Mouse (Mus musculus): Measurements from ENCODE around the gene Perp. TPM values are rescaled to one million over a fixed set of nuclear protein-coding genes. Genes with fewer than 3 reads are reported as not detected.

Gene Perp
- total RNA-seq, 1 experiment: 66.8 TPM

DNA sequence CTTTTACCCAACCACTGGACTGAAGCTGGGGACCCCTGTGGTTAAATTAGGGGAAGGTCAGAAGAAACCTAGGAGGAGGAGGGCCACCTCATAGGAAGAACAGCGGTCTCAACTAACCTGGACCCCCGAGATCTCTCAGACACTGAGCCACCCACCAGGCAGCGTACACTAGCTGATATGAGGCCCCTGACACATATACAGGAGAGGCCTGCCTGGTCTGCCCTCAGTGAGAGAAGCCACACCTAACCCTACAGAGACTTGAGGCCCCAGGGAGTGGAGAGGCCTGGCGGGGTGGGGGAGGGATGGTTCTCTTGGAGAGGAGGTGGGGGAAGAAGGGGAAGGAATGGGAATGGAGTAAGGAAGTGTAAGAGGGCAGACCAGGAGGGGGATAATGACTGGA lies 12.4 kb downstream of the Perp start:
- Histone ChIP-seq H3K4me3 (ENCODE audit: insufficient read depth in 1 of 2, low read depth in 1 of 2, low read length in 2 of 2, poor library complexity in 1 of 2, severe bottlenecking in 1 of 2) (no peak overlapping the region), H3K9me3 (ENCODE audit: control insufficient read depth, insufficient read depth, low read depth, low read length) (no peaks in the 10 kb centered on the region), H3K4me1 (ENCODE audit: control insufficient read depth in 2 of 2, insufficient read depth in 2 of 2, low read length in 2 of 2, poor library complexity in 1 of 2) (peaks cover 0 to 3% of the 10 kb centered on the region in 2 experiments; a peak in 1 of 4 replicates), H3K9ac (ENCODE audit: insufficient read depth, low read depth, low read length, poor library complexity, severe bottlenecking) (no peak overlapping the region), H3K27ac (ENCODE audit: insufficient read depth, low read depth, low read length, poor library complexity, severe bottlenecking) (no peak overlapping the region), H3K36me3 (ENCODE audit: control insufficient read depth, insufficient read depth, low read length, poor library complexity, severe bottlenecking) (no peaks in the 10 kb centered on the region)
- TF ChIP-seq CHD2 (IDR thresholded peaks at IDR 0.05; ENCODE audit: low read depth, low read length): no peak
- in situ Hi-C loops (cut with MboI; ENCODE audit: low sequenced_read_pairs in 2 of 2, unreplicated experiment in 2 of 2): no loop called here
- no peak for DNase-seq (ENCODE audit: low read depth, low spot score)

DNA sequence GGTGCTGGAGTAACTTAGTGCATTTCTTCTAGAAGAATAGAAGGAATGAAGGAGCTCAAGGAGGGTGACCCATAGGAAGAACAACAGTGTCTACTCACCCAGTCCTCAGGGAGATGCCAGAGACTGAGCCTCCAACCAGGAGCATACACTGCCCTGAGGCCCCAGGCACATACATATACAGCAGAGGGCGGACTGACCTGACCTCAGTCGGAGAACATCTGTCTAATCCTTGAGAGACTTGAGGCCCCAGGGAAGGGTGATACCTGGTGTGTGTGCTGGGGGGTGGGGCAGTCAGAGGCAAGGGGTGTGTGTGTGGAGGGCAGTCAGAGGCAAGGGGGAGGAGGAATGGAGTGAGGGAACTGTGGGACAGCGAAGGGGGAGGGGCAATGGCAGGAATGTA lies 14.8 kb downstream of the Perp start:
- DNase-seq (ENCODE audit: low read depth, low spot score): no peak
- no peak for TF ChIP-seq HCFC1 (IDR thresholded peaks at IDR 0.05; ENCODE audit: borderline replicate concordance, insufficient read depth, low read length)
- TF ChIP-seq ZNF384 (IDR thresholded peaks at IDR 0.05; ENCODE audit: low read depth, low read length): no peak
- TF ChIP-seq MAFK (IDR thresholded peaks at IDR 0.05; ENCODE audit: insufficient read depth, low read depth, low read length): no peak
- no peak for TF ChIP-seq ZC3H11A (IDR thresholded peaks at IDR 0.05; ENCODE audit: borderline replicate concordance, low read depth, low read length)
- TF ChIP-seq CHD2 (IDR thresholded peaks at IDR 0.05; ENCODE audit: low read depth, low read length): no peak
- Histone ChIP-seq H3K9me3 (ENCODE audit: control insufficient read depth, insufficient read depth, low read depth, low read length) (no peaks in the 10 kb centered on the region), H3K36me3 (ENCODE audit: control insufficient read depth, insufficient read depth, low read length, poor library complexity, severe bottlenecking) (no peaks in the 10 kb centered on the region), H3K27ac (ENCODE audit: insufficient read depth, low read depth, low read length, poor library complexity, severe bottlenecking) (no peak overlapping the region), H3K9ac (ENCODE audit: insufficient read depth, low read depth, low read length, poor library complexity, severe bottlenecking) (no peak overlapping the region), H3K4me1 (ENCODE audit: control insufficient read depth in 2 of 2, insufficient read depth in 2 of 2, low read length in 2 of 2, poor library complexity in 1 of 2) (peaks cover 0 to 3% of the 10 kb centered on the region in 2 experiments; a peak in 1 of 4 replicates), H3K4me3 (ENCODE audit: insufficient read depth in 1 of 2, low read depth in 1 of 2, low read length in 2 of 2, poor library complexity in 1 of 2, severe bottlenecking in 1 of 2) (no peak overlapping the region)
- in situ Hi-C loops (cut with MboI; ENCODE audit: low sequenced_read_pairs in 2 of 2, unreplicated experiment in 2 of 2): no loop called here

GRCm38 (mm10) chr10:18860119-18860824 lies 15.5 kb downstream of the Perp start:
- in situ Hi-C loops (cut with MboI; ENCODE audit: low sequenced_read_pairs in 2 of 2, unreplicated experiment in 2 of 2): no loop called here
- H3K4me3 ChIP-seq (ENCODE audit: insufficient read depth in 1 of 2, low read depth in 1 of 2, low read length in 2 of 2, poor library complexity in 1 of 2, severe bottlenecking in 1 of 2): no peak overlapping the region
- no peak overlapping the region for H3K9ac ChIP-seq (ENCODE audit: insufficient read depth, low read depth, low read length, poor library complexity, severe bottlenecking)
- H3K27ac ChIP-seq (ENCODE audit: insufficient read depth, low read depth, low read length, poor library complexity, severe bottlenecking): no peak overlapping the region
- TF ChIP-seq MAFK (IDR thresholded peaks at IDR 0.05; ENCODE audit: insufficient read depth, low read depth, low read length) (no peak), HCFC1 (IDR thresholded peaks at IDR 0.05; ENCODE audit: borderline replicate concordance, insufficient read depth, low read length) (no peak), ZNF384 (IDR thresholded peaks at IDR 0.05; ENCODE audit: low read depth, low read length) (no peak), CHD2 (IDR thresholded peaks at IDR 0.05; ENCODE audit: low read depth, low read length) (no peak), ZC3H11A (IDR thresholded peaks at IDR 0.05; ENCODE audit: borderline replicate concordance, low read depth, low read length) (no peak)
- peaks cover 0 to 3% of the 10 kb centered on the region in 2 experiments; a peak in 1 of 4 replicates for H3K4me1 ChIP-seq (ENCODE audit: control insufficient read depth in 2 of 2, insufficient read depth in 2 of 2, low read length in 2 of 2, poor library complexity in 1 of 2)
- no peak for DNase-seq (ENCODE audit: low read depth, low spot score)
- no peaks in the 10 kb centered on the region for H3K9me3 ChIP-seq (ENCODE audit: control insufficient read depth, insufficient read depth, low read depth, low read length)
- H3K36me3 ChIP-seq (ENCODE audit: control insufficient read depth, insufficient read depth, low read length, poor library complexity, severe bottlenecking): no peaks in the 10 kb centered on the region

- TF ChIP-seq HCFC1 (IDR thresholded peaks at IDR 0.05; ENCODE audit: borderline replicate concordance, insufficient read depth, low read length): no peak
- no peak for TF ChIP-seq ZC3H11A (IDR thresholded peaks at IDR 0.05; ENCODE audit: borderline replicate concordance, low read depth, low read length)
- no peak for TF ChIP-seq ZNF384 (IDR thresholded peaks at IDR 0.05; ENCODE audit: low read depth, low read length)
- TF ChIP-seq CHD2 (IDR thresholded peaks at IDR 0.05; ENCODE audit: low read depth, low read length): no peak
- TF ChIP-seq MAFK (IDR thresholded peaks at IDR 0.05; ENCODE audit: insufficient read depth, low read depth, low read length): no peak
- Histone ChIP-seq H3K9me3 (ENCODE audit: control insufficient read depth, insufficient read depth, low read depth, low read length) (no peaks in the 10 kb centered on the region), H3K4me1 (ENCODE audit: control insufficient read depth in 2 of 2, insufficient read depth in 2 of 2, low read length in 2 of 2, poor library complexity in 1 of 2) (peaks cover 0 to 3% of the 10 kb centered on the region in 2 experiments; a peak in 1 of 4 replicates), H3K4me3 (ENCODE audit: insufficient read depth in 1 of 2, low read depth in 1 of 2, low read length in 2 of 2, poor library complexity in 1 of 2, severe bottlenecking in 1 of 2) (no peak overlapping the region), H3K27ac (ENCODE audit: insufficient read depth, low read depth, low read length, poor library complexity, severe bottlenecking) (no peak overlapping the region), H3K36me3 (ENCODE audit: control insufficient read depth, insufficient read depth, low read length, poor library complexity, severe bottlenecking) (no peaks in the 10 kb centered on the region), H3K9ac (ENCODE audit: insufficient read depth, low read depth, low read length, poor library complexity, severe bottlenecking) (no peak overlapping the region)
- no peak for DNase-seq (ENCODE audit: low read depth, low spot score)
- in situ Hi-C loops (cut with MboI; ENCODE audit: low sequenced_read_pairs in 2 of 2, unreplicated experiment in 2 of 2): no loop called here
Measured at GRCm38 (mm10) chr10:18860831-18861230, 16.0 kb downstream of the Perp start.

- H3K9me3 ChIP-seq (ENCODE audit: control insufficient read depth, insufficient read depth, low read depth, low read length): no peaks in the 10 kb centered on the region
- peaks cover 0 to 3% of the 10 kb centered on the region in 2 experiments; a peak in 1 of 4 replicates for H3K4me1 ChIP-seq (ENCODE audit: control insufficient read depth in 2 of 2, insufficient read depth in 2 of 2, low read length in 2 of 2, poor library complexity in 1 of 2)
- no peak for DNase-seq (ENCODE audit: low read depth, low spot score)
- H3K9ac ChIP-seq (ENCODE audit: insufficient read depth, low read depth, low read length, poor library complexity, severe bottlenecking): no peak overlapping the region
- H3K27ac ChIP-seq (ENCODE audit: insufficient read depth, low read depth, low read length, poor library complexity, severe bottlenecking): no peak overlapping the region
- H3K4me3 ChIP-seq (ENCODE audit: insufficient read depth in 1 of 2, low read depth in 1 of 2, low read length in 2 of 2, poor library complexity in 1 of 2, severe bottlenecking in 1 of 2): no peak overlapping the region
- in situ Hi-C loops (cut with MboI; ENCODE audit: low sequenced_read_pairs in 2 of 2, unreplicated experiment in 2 of 2): no loop called here
- no peak for TF ChIP-seq ZC3H11A (IDR thresholded peaks at IDR 0.05; ENCODE audit: borderline replicate concordance, low read depth, low read length)
- no peaks in the 10 kb centered on the region for H3K36me3 ChIP-seq (ENCODE audit: control insufficient read depth, insufficient read depth, low read length, poor library complexity, severe bottlenecking)
Measured at GRCm38 (mm10) chr10:18861418-18861817, 16.6 kb downstream of the Perp start.

Measured in ES-E14 (cell line).